Mouse (Mus musculus) neural tube, embryonic 11.5 days (tissue): ENCODE data around the gene Btnl4. TPM values are rescaled to one million over a fixed set of nuclear protein-coding genes. Genes with fewer than 3 reads are reported as not detected.
"Not testable (repeated sequence)": the region's sequence is repeated elsewhere in the genome, so short reads cannot be mapped to it uniquely, and the experiment has no call there.

Experiments used
- ATAC-seq: fragments of 200-750 bp; cut with Nextera tagmentation; 2 replicates; pipeline ENCODE4 v1.8.0; 2017; ENCODE audit warnings: moderate number of reproducible peaks, mild to moderate bottlenecking, moderate TSS enrichment, moderate library complexity; ENCODE audit not compliant: insufficient read depth, low FRiP score, low TSS enrichment
- DNase-seq: peaks from one replicate; pipeline ENCODE4 v3.0.0-alpha.2; 2015; ENCODE audit warnings: low spot score
- H3K27ac ChIP-seq: fragments of 300-500 bp; sonication (generic); 2 replicates; pipeline ENCODE4 v1.5.1; 2014; ENCODE audit warnings: low read depth, mild to moderate bottlenecking, low read length
- H3K27me3 ChIP-seq: fragments of 300-500 bp; sonication (generic); 2 replicates; pipeline ENCODE4 v1.6.1; 2014; ENCODE audit warnings: mild to moderate bottlenecking, low read length, mixed read lengths; ENCODE audit not compliant: control insufficient read depth, insufficient read depth
- H3K36me3 ChIP-seq: fragments of 300-500 bp; sonication (generic); 2 replicates; pipeline ENCODE4 v1.6.1; 2014; ENCODE audit warnings: mild to moderate bottlenecking, low read length, moderate library complexity, mixed read lengths; ENCODE audit not compliant: control insufficient read depth, insufficient read depth
- H3K4me1 ChIP-seq: fragments of 300-500 bp; sonication (generic); 2 replicates; pipeline ENCODE4 v1.6.1; 2014; ENCODE audit warnings: low read length, mixed read lengths; ENCODE audit not compliant: control insufficient read depth, insufficient read depth
- H3K4me2 ChIP-seq: fragments of 300-500 bp; sonication (generic); 2 replicates; pipeline ENCODE4 v1.6.1; 2014; ENCODE audit warnings: low read depth, mild to moderate bottlenecking, moderate library complexity
- H3K4me3 ChIP-seq: fragments of 300-500 bp; sonication (generic); 2 replicates; pipeline ENCODE4 v1.5.1; 2014; ENCODE audit warnings: low read depth, low read length
- H3K9ac ChIP-seq: fragments of 300-500 bp; sonication (generic); 2 replicates; pipeline ENCODE4 v1.6.1; 2014; ENCODE audit warnings: mild to moderate bottlenecking, low read length
- H3K9me3 ChIP-seq: fragments of 300-500 bp; sonication (generic); 2 replicates; pipeline ENCODE4 v1.6.1; 2016; ENCODE audit warnings: low read length; ENCODE audit not compliant: control insufficient read depth
- WGBS: fragments of 180-500 bp; shearing (Covaris S2); extraction: QIAGEN DNeasy Blood & Tissue Kit; methylation state at CpG from one replicate; pipeline ENCODE4 v1.1.7; 2014; 5-methylcytosine and 5-hydroxymethylcytosine counted together
- polyA plus RNA-seq: library from polyadenylated mRNA; unstranded; fragments of >200 nt; fragmentation: Nextera tagmentation; extraction: Ambion mirVana; gene quantifications from 2 replicates; pipeline ENCODE4 v1.2.1, GENCODE M21; 2014

The Btnl4 gene
- polyA plus RNA-seq, 1 experiment from 2014 or later = not detected

GRCm38 (mm10) chr17:34497319-34497718 is 20.2 kb upstream of the Btnl4 start:
- H3K4me3 ChIP-seq, DNase-seq, H3K9ac ChIP-seq, H3K4me1 ChIP-seq, H3K36me3 ChIP-seq, H3K27me3 ChIP-seq, H3K27ac ChIP-seq, H3K4me2 ChIP-seq, ATAC-seq, H3K9me3 ChIP-seq: not testable (repeated sequence)
- 85% methylated on average over 3 of the region's 3 CpGs for WGBS

- WGBS = 60% methylated on average over 2 of the region's 2 CpGs
Measured at GRCm38 (mm10) chr17:34496539-34496938, 19.4 kb upstream of the Btnl4 start.

DNA sequence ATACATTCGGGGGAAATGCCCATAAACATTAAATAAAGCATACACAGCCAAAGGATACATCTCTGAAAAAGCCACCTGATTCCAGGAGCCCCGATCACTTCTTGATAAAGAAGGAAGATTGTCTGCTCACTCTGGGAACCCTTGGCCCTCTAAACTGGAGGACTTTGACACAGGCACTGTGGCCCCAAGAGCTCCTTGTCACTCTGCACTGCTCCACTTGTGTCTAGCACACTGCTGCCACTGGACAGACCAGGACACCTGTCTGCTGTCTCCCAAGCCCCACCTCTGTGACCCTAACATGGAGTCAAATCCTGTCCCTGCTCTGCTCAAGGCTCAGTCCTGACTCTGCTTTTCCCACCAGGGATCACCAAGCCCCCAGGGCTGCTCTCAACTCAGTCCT is 18.0 kb upstream of the Btnl4 start:
- H3K9ac ChIP-seq, H3K4me1 ChIP-seq, H3K27ac ChIP-seq, H3K36me3 ChIP-seq, H3K4me2 ChIP-seq, H3K4me3 ChIP-seq, DNase-seq, H3K27me3 ChIP-seq, ATAC-seq, H3K9me3 ChIP-seq: not testable (repeated sequence)
- WGBS = 89% methylated on average over 2 of the region's 2 CpGs

More at GRCm38 (mm10) chr17:34496539-34496938, 19.4 kb upstream of the Btnl4 start:
- H3K27ac ChIP-seq = no peak overlapping the region
- H3K9ac ChIP-seq = no peak overlapping the region
- no peak overlapping the region for H3K4me3 ChIP-seq
- no peaks in the 10 kb centered on the region for H3K36me3 ChIP-seq
- H3K27me3 ChIP-seq = no peaks in the 10 kb centered on the region
- no peak for ATAC-seq
- H3K9me3 ChIP-seq = no peaks in the 10 kb centered on the region
- no peaks in the 10 kb centered on the region for H3K4me1 ChIP-seq
- H3K4me2 ChIP-seq = no peak overlapping the region
- no peak for DNase-seq

DNA sequence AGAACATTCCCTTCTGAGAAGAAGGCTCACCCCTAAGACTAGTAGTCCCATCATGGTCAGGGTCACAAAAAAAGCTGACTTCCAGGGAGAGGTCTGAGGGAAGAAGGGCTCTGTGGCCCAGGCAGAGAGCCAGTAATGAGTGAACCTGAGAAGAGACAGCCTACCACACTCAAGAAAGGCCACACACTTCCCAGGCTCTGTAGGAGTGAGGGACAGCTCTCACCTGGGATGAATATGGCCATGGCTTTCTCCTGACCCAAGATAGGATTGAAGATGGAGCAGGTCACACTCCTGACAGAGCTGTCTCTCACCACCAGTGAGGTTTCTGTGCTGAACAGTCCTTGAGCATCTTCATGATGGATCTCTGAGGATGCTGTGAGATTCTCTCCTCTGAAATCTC is 15.7 kb upstream of the Btnl4 start:
- Histone ChIP-seq H3K4me3 (no peak overlapping the region), H3K4me2 (no peak overlapping the region), H3K9me3 (no peaks in the 10 kb centered on the region), H3K27me3 (no peaks in the 10 kb centered on the region), H3K27ac (no peak overlapping the region), H3K36me3 (no peaks in the 10 kb centered on the region), H3K4me1 (no peaks in the 10 kb centered on the region), H3K9ac (no peak overlapping the region)
- DNase-seq = no peak
- ATAC-seq = no peak

GRCm38 (mm10) chr17:34476427-34476826 is 691 bp downstream of the Btnl4 start:
- H3K4me3 ChIP-seq = no peak overlapping the region
- H3K9ac ChIP-seq = no peak overlapping the region
- no peak overlapping the region for H3K27ac ChIP-seq
- WGBS = 92% methylated on average over 1 of the region's 2 CpGs
- DNase-seq (no peak), ATAC-seq (no peak)
- no peak overlapping the region for H3K4me2 ChIP-seq
- no peaks in the 10 kb centered on the region for H3K36me3 ChIP-seq
- H3K4me1 ChIP-seq = no peaks in the 10 kb centered on the region
- H3K27me3 ChIP-seq = no peaks in the 10 kb centered on the region
- H3K9me3 ChIP-seq = no peaks in the 10 kb centered on the region

GRCm38 (mm10) chr17:34475060-34475459 is 2.1 kb downstream of the Btnl4 start:
- no peak overlapping the region for H3K4me3 ChIP-seq
- H3K4me1 ChIP-seq = no peaks in the 10 kb centered on the region
- no peak overlapping the region for H3K4me2 ChIP-seq
- H3K27ac ChIP-seq = no peak overlapping the region
- no peak overlapping the region for H3K9ac ChIP-seq
- no peak for DNase-seq
- H3K27me3 ChIP-seq = no peaks in the 10 kb centered on the region
- no peaks in the 10 kb centered on the region for H3K36me3 ChIP-seq
- H3K9me3 ChIP-seq = no peaks in the 10 kb centered on the region
- no peak for ATAC-seq
- 70% methylated on average over 3 of the region's 3 CpGs for WGBS

DNA sequence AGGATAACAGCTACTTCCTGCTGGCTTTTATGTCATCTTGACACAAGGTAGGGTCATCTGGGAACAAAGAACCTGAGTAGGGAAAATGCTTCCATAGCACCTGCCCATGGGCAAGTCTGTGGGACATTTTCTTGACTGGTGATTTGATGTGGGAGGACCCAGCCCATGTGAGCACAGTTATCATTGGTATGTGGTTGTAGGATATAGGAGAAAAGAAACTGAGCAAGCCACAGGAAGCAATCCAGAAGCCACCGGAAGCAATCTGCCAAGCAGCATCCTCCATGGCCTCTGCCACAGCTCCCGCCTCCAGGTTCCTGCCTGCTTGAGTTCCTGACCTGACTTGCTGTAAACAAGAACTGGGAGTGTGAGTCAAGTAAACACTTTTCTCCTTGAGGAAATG is 6.6 kb downstream of the Btnl4 start:
- H3K36me3 ChIP-seq = no peaks in the 10 kb centered on the region
- no peak overlapping the region for H3K9ac ChIP-seq
- H3K4me3 ChIP-seq = no peak overlapping the region
- WGBS = 76% methylated on average over 2 of the region's 2 CpGs
- no peak for ATAC-seq
- H3K27ac ChIP-seq = no peak overlapping the region
- no peaks in the 10 kb centered on the region for H3K4me1 ChIP-seq
- H3K27me3 ChIP-seq = no peaks in the 10 kb centered on the region
- no peak for DNase-seq
- no peak overlapping the region for H3K4me2 ChIP-seq
- H3K9me3 ChIP-seq = no peaks in the 10 kb centered on the region

GRCm38 (mm10) chr17:34465906-34466305 is 11.2 kb downstream of the Btnl4 start:
- H3K4me1 ChIP-seq, DNase-seq, ATAC-seq, H3K36me3 ChIP-seq, H3K4me3 ChIP-seq, H3K9ac ChIP-seq, H3K9me3 ChIP-seq, H3K27ac ChIP-seq, H3K27me3 ChIP-seq, H3K4me2 ChIP-seq: not testable (repeated sequence)

DNA sequence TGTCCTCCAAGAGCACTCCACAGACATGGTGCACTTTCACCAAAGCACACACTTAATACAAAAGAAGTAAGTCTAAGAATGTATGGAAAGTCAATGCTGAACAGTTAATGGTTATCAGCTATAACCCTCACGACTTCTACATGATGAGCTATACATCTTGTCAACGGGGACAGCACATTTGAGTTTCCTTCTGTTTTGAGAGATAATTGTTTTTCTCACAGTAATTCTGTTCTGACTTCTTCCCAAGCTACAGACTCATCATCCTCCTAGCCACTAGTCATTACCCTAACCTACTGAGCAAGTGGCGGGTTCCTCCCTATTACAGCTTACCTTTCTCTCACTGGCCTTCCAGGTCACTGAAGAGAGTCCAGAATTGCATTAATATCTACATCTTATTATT is 17.9 kb downstream of the Btnl4 start:
- no peak overlapping the region for H3K4me3 ChIP-seq
- no peak overlapping the region for H3K27ac ChIP-seq
- H3K36me3 ChIP-seq = no peaks in the 10 kb centered on the region
- H3K4me1 ChIP-seq = no peaks in the 10 kb centered on the region
- DNase-seq (no peak), ATAC-seq (no peak)
- no peaks in the 10 kb centered on the region for H3K9me3 ChIP-seq
- no peak overlapping the region for H3K9ac ChIP-seq
- H3K4me2 ChIP-seq = no peak overlapping the region
- H3K27me3 ChIP-seq = no peaks in the 10 kb centered on the region
- 82% methylated on average over 3 of the region's 3 CpGs for WGBS
